Mouse (Mus musculus) ES-Bruce4 (cell line): ENCODE data around the gene Als2cr12. TPM values are rescaled to one million over a fixed set of nuclear protein-coding genes. Genes with fewer than 3 reads are reported as not detected.

Experiments
- H3K27ac ChIP-seq: 2 replicates; pipeline ENCODE4 v1.5.1; 2012; ENCODE audit warnings: low read length, inconsistent platforms; ENCODE audit not compliant: insufficient read depth
- H3K27me3 ChIP-seq: 2 replicates; pipeline ENCODE4 v1.6.1; 2012; ENCODE audit warnings: mild to moderate bottlenecking, low read length, inconsistent platforms; ENCODE audit not compliant: control insufficient read depth, poor library complexity, insufficient read depth, severe bottlenecking
- H3K36me3 ChIP-seq: 2 replicates; pipeline ENCODE4 v1.6.1; 2012; ENCODE audit warnings: inconsistent platforms, mild to moderate bottlenecking, low read length, moderate library complexity; ENCODE audit not compliant: control insufficient read depth, poor library complexity, insufficient read depth, severe bottlenecking
- H3K4me1 ChIP-seq: one replicate; pipeline ENCODE4 v1.8.1; 2011; ENCODE audit warnings: low read length; ENCODE audit not compliant: control insufficient read depth, insufficient read depth
- H3K4me3 ChIP-seq: 2 replicates; pipeline ENCODE4 v1.5.1; 2011; ENCODE audit warnings: low read depth, mild to moderate bottlenecking, low read length
- H3K9ac ChIP-seq: 2 replicates; pipeline ENCODE4 v1.6.1; 2012; ENCODE audit warnings: low read depth, mild to moderate bottlenecking, inconsistent platforms; ENCODE audit not compliant: poor library complexity, severe bottlenecking
- H3K9me3 ChIP-seq: replicated peaks from 2 replicates; pipeline ENCODE4 v1.6.1; 2012; ENCODE audit warnings: mild to moderate bottlenecking, low read length, inconsistent platforms; ENCODE audit not compliant: control insufficient read depth, poor library complexity, insufficient read depth, severe bottlenecking
- CTCF ChIP-seq: IDR thresholded peaks from one replicate; pipeline ENCODE4 v1.8.1; 2011; ENCODE audit warnings: low read depth, low read length
- EP300 ChIP-seq: IDR thresholded peaks from 2 replicates; pipeline ENCODE4 v1.6.1; 2011; ENCODE audit warnings: low read depth, low read length; ENCODE audit not compliant: insufficient read depth
- POLR2A ChIP-seq: IDR thresholded peaks from one replicate; pipeline ENCODE4 v1.8.1; 2011; ENCODE audit warnings: low read length; ENCODE audit not compliant: insufficient read depth
- polyA plus RNA-seq: library from polyadenylated mRNA; stranded (reverse); fragments of >200 nt; gene quantifications from 2 replicates; pipeline ENCODE4 v1.2.4, GENCODE M21; 2011; ENCODE audit warnings: low read depth; ENCODE audit not compliant: missing spikeins, insufficient read depth, insufficient read length

The Als2cr12 gene
- polyA plus RNA-seq, 1 experiment = not detected

- Histone ChIP-seq H3K27ac (no peak overlapping the region), H3K4me1 (no peaks in the 10 kb centered on the region), H3K27me3 (no peaks in the 10 kb centered on the region), H3K9me3 (no peaks in the 10 kb centered on the region), H3K36me3 (no peaks in the 10 kb centered on the region), H3K4me3 (no peak overlapping the region), H3K9ac (no peak overlapping the region)
- TF ChIP-seq CTCF (peak; percentile 16), EP300 (no peak), POLR2A (no peak)
Observed at GRCm38 (mm10) chr1:58618766-58619165, 77.0 kb downstream of the Als2cr12 start.

GRCm38 (mm10) chr1:58617978-58618668 is 77.7 kb downstream of the Als2cr12 start:
- Histone ChIP-seq H3K36me3 (no peaks in the 10 kb centered on the region), H3K27me3 (no peaks in the 10 kb centered on the region), H3K9me3 (no peaks in the 10 kb centered on the region), H3K9ac (no peak overlapping the region), H3K4me1 (no peaks in the 10 kb centered on the region), H3K4me3 (no peak overlapping the region), H3K27ac (no peak overlapping the region)
- TF ChIP-seq CTCF (no peak), EP300 (no peak), POLR2A (no peak)

GRCm38 (mm10) chr1:58617076-58617475 is 78.7 kb downstream of the Als2cr12 start:
- H3K4me3 ChIP-seq = no peak overlapping the region
- H3K27ac ChIP-seq = no peak overlapping the region
- no peak overlapping the region for H3K9ac ChIP-seq
- H3K36me3 ChIP-seq = no peaks in the 10 kb centered on the region
- H3K4me1 ChIP-seq = no peaks in the 10 kb centered on the region
- H3K9me3 ChIP-seq = no peaks in the 10 kb centered on the region
- TF ChIP-seq EP300 (no peak), CTCF (no peak), POLR2A (no peak)
- H3K27me3 ChIP-seq = no peaks in the 10 kb centered on the region

- Histone ChIP-seq H3K4me3 (no peak overlapping the region), H3K9ac (no peak overlapping the region), H3K4me1 (no peaks in the 10 kb centered on the region), H3K27ac (no peak overlapping the region), H3K27me3 (no peaks in the 10 kb centered on the region), H3K36me3 (no peaks in the 10 kb centered on the region), H3K9me3 (no peaks in the 10 kb centered on the region)
- TF ChIP-seq EP300 (no peak), CTCF (no peak), POLR2A (no peak)
Observed at GRCm38 (mm10) chr1:58616176-58616575, 79.6 kb downstream of the Als2cr12 start.

GRCm38 (mm10) chr1:58615146-58615545 is 80.6 kb downstream of the Als2cr12 start:
- Histone ChIP-seq H3K9me3 (no peaks in the 10 kb centered on the region), H3K9ac (no peak overlapping the region), H3K27me3 (no peaks in the 10 kb centered on the region), H3K36me3 (no peaks in the 10 kb centered on the region), H3K27ac (no peak overlapping the region), H3K4me1 (no peaks in the 10 kb centered on the region), H3K4me3 (no peak overlapping the region)
- no peak for TF ChIP-seq EP300
- no peak for TF ChIP-seq POLR2A
- TF ChIP-seq CTCF = no peak

- Histone ChIP-seq H3K9me3 (no peaks in the 10 kb centered on the region), H3K4me3 (no peak overlapping the region), H3K27me3 (no peaks in the 10 kb centered on the region), H3K4me1 (no peaks in the 10 kb centered on the region), H3K9ac (no peak overlapping the region), H3K27ac (no peak overlapping the region), H3K36me3 (no peaks in the 10 kb centered on the region)
- no peak for TF ChIP-seq EP300
- no peak for TF ChIP-seq POLR2A
- no peak for TF ChIP-seq CTCF
Observed at GRCm38 (mm10) chr1:58614424-58614823, 81.4 kb downstream of the Als2cr12 start.
